Mouse (Mus musculus): ENCODE results near the gene Cdc42bpg. TPM values are rescaled to one million over a fixed set of nuclear protein-coding genes. Genes with fewer than 3 reads are reported as not detected.
A peak's percentile ranks its signal among the peaks of the same experiment; 100 is the strongest.

The Cdc42bpg gene
- polyA plus RNA-seq, 1 experiment, result 2.4 TPM

DNA sequence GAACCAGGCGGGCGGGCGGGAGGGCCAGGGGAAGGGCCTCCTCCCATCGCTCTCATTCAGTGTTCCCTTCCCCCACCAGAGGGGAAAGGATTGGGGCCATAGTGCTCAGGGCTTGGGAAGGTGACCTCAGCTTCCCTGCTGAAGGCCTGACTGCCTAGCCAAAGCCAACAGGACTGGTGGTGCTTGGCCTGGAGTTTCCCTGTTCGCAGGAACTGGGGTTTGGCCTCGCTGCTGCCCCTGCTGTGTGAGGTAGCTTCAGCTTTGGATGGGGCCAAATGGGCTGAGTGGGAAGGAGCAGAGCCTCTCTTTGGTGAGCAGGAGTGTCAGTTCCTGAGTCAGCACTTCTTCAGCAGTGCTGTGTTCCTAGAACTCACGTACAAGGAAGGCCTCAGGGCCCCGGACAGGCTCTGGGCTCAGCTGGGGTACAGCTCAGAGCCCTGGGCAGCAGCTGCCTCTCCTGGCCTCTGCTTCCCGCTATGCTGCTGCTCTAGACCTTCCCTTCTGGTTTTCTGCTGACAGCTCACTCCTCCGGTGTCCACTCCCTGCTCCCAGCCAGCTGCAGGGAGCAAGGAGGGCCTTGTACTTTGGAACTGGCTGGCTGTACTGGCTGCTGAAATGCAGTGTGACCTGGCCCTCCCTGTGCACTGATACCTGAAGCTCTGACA is 15.0 kb upstream of the Cdc42bpg start:
- Histone ChIP-seq H3K27ac (ENCODE audit: insufficient read depth, low read length) (no peak overlapping the region), H3K4me1 (ENCODE audit: control insufficient read depth, insufficient read depth, low read length) (no peaks in the 10 kb centered on the region), H3K4me3 (ENCODE audit: insufficient read depth, low read length) (no peak overlapping the region)
- TF ChIP-seq CTCF (IDR thresholded peaks at IDR 0.05; ENCODE audit: extremely low read depth, insufficient read depth, low read length), result no peak
- TF ChIP-seq POLR2A (IDR thresholded peaks at IDR 0.05; ENCODE audit: extremely low read depth, insufficient read depth, low read length), result no peak

DNA sequence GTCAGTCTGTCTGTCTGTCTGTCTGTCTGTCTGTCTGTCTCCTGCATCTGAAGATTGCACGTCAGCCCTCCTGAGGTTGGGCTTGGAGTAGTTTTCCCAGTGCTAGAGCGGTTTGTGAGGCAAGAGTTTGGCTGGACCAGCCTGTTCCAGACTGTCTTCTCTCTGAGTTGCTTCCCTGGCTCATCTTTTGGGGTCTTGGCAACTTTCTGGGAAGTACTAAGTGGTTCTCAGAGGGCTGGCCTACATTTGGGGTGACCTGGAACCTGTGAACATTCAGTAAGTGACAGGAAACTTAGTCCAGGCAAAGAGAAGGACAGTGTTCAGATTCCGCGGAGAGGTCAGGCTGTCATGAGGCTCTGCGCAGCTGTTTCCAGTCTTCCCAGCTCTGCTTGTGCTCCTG is 14.0 kb upstream of the Cdc42bpg start:
- no peak for TF ChIP-seq CTCF (IDR thresholded peaks at IDR 0.05; ENCODE audit: extremely low read depth, insufficient read depth, low read length)
- TF ChIP-seq POLR2A (IDR thresholded peaks at IDR 0.05; ENCODE audit: extremely low read depth, insufficient read depth, low read length), result no peak
- H3K4me3 ChIP-seq (ENCODE audit: insufficient read depth, low read length), result no peak overlapping the region
- H3K4me1 ChIP-seq (ENCODE audit: control insufficient read depth, insufficient read depth, low read length), result no peaks in the 10 kb centered on the region
- H3K27ac ChIP-seq (ENCODE audit: insufficient read depth, low read length), result no peak overlapping the region

DNA sequence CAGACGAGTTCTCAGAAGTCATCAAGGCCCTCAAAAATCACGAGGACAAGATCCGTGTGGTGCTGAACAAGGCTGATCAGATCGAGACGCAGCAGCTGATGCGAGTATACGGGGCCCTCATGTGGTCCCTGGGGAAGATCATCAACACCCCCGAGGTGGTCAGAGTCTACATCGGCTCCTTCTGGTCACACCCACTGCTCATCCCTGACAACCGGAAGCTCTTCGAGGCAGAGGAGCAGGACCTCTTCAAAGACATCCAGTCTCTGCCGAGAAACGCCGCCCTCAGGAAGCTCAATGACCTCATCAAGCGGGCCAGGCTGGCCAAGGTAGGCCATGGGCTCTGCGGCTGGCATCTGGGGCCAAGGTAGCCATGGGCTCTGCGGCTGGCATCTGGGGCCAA is 12.0 kb upstream of the Cdc42bpg start:
- TF ChIP-seq POLR2A (IDR thresholded peaks at IDR 0.05; ENCODE audit: extremely low read depth, insufficient read depth, low read length) (no peak), CTCF (IDR thresholded peaks at IDR 0.05; ENCODE audit: extremely low read depth, insufficient read depth, low read length) (no peak)
- Histone ChIP-seq H3K27ac (ENCODE audit: insufficient read depth, low read length) (no peak overlapping the region), H3K4me1 (ENCODE audit: control insufficient read depth, insufficient read depth, low read length) (no peaks in the 10 kb centered on the region), H3K4me3 (ENCODE audit: insufficient read depth, low read length) (no peak overlapping the region)

DNA sequence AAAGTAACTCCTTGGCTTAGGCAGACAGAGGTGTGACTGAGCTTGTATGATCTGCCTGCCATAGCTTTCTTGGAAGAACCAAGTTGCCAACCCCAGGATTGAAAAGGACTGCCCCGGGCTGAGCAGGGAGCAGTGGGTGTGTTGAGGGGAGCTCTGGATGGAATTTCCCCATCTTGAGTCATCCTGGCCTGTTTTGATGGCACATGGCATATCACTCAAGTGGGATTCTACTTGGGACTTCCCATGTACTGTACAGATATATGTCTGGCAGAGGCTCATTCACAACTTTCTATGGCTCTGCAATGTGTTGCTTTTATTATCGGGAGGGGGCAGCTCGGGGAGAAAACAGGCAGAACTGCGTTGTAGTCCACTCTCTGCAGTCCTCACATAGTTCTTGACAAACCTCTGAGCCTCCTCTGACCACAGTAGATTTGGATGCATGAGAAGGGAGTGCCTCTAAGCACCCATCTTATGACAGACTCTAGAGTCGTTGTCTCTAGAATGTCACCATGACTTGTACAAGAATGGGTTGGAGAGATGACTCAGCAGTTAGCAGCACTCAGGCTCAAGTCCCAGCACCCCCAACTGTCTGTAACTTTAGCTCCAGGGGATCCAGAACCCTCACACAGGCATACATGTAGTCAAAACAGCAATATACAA is 9.6 kb upstream of the Cdc42bpg start:
- no peak overlapping the region for H3K27ac ChIP-seq (ENCODE audit: insufficient read depth, low read length)
- no peak overlapping the region for H3K4me3 ChIP-seq (ENCODE audit: insufficient read depth, low read length)
- TF ChIP-seq POLR2A (IDR thresholded peaks at IDR 0.05; ENCODE audit: extremely low read depth, insufficient read depth, low read length) (no peak), CTCF (IDR thresholded peaks at IDR 0.05; ENCODE audit: extremely low read depth, insufficient read depth, low read length) (no peak)
- no peaks in the 10 kb centered on the region for H3K4me1 ChIP-seq (ENCODE audit: control insufficient read depth, insufficient read depth, low read length)

DNA sequence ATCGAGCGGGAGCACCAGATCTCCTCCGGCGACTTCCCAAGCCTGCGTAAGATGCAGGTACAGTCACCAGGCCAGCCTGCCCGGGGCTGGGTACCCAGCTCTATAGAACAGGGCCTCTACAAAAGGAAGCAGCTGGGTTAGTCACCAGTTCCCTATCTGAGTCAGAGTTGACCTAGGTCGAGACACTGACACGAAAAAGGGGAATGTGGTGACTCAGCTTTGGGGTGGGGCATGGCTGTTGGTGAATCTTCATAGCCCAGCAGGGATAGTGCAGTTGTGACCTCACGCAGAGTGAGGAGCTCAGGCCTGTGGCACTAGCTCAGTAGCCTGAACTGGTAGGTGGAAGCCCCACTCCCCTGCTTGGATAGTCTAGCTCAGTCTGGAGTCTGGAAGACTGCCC is 8.6 kb upstream of the Cdc42bpg start:
- no peak for TF ChIP-seq CTCF (IDR thresholded peaks at IDR 0.05; ENCODE audit: extremely low read depth, insufficient read depth, low read length)
- TF ChIP-seq POLR2A (IDR thresholded peaks at IDR 0.05; ENCODE audit: extremely low read depth, insufficient read depth, low read length), result no peak
- H3K4me3 ChIP-seq (ENCODE audit: insufficient read depth, low read length), result no peak overlapping the region
- no peak overlapping the region for H3K27ac ChIP-seq (ENCODE audit: insufficient read depth, low read length)
- H3K4me1 ChIP-seq (ENCODE audit: control insufficient read depth, insufficient read depth, low read length), result no peaks in the 10 kb centered on the region

DNA sequence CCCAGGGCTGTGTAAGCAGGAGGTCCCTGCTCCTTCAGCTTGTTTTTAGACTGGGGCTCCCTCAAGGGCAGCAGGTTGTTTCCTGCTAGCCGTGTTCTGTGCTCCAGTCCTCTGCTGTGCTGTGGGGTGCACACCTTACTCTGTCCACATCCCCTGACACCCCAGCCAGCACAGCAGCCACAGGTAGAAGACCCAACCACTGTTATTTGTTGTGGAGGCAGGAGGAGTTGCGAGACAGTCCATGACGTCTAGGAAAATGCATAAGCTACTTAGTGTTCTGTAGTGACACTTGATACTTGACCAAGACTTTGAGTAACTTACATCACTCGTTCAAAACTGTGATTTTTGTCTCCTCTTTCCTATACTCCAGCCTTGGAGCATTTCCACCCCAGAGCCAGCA is 7.3 kb upstream of the Cdc42bpg start:
- H3K27ac ChIP-seq (ENCODE audit: insufficient read depth, low read length), result no peak overlapping the region
- H3K4me3 ChIP-seq (ENCODE audit: insufficient read depth, low read length), result no peak overlapping the region
- TF ChIP-seq POLR2A (IDR thresholded peaks at IDR 0.05; ENCODE audit: extremely low read depth, insufficient read depth, low read length), result no peak
- TF ChIP-seq CTCF (IDR thresholded peaks at IDR 0.05; ENCODE audit: extremely low read depth, insufficient read depth, low read length), result no peak
- no peaks in the 10 kb centered on the region for H3K4me1 ChIP-seq (ENCODE audit: control insufficient read depth, insufficient read depth, low read length)

DNA sequence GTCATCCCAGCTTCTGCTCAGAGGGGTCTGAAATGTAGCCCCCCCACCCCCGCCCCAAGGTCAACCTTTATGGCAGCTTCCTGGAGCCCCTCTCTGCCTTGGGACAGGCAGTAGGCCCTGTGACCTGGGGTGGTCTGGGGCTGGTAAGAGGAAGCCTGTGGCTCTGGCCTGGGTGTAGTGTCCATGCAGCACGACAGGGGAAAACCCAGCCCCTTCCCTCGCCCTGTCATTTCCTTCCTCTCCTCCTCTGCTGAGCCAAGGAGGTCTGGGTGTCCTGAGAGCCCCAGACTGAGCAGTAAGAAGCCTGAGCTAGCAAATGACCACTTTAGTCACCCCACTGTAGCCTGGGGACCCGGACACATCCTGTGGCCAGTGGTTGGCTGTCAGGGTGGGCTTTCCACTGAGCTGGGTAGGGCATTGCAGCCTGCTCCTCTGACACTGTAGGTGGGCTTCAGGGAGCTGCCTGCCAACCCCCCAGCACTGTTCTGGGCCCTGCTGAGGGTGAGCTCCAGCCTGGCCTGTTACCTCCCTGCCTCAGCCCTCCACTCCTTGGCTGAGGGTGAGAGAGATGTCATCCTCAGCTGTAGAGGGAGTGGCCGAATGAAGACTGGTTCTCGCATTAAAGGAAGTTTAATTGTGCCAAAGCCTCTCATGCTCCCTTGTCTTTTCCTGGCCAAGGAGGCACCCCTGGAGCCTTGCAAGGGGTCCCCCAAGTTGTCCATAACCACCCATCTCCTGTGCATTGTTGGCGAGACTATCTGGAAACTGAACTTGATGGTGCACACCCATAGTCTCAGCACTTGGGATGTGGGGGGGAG is 6.6 kb upstream of the Cdc42bpg start:
- peak overlapping the region; percentile 42; the same call in 1 of the 2 replicates for H3K27ac ChIP-seq (ENCODE audit: insufficient read depth, low read length)

DNA sequence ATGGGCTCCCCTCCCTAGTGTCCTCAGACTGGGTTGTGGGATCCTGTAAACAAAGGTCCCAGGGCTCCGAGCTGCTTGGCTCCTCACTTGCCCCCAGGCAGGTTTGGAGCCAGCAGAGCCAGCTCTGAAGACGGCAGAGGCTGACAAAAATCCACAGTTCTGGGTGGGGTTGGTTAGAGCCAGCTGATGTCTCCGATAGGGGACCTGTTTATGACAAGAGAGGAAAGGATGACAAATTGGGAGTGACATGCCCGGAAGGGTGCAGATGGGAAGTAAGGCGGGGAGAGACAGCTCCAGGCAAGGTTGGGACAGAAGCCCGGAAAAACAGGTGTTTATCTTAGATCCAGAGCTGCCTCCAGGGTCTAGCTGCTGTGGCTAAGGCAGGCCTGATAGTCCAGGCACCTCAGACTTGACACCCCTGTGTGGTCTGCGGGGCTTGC is 5.8 kb upstream of the Cdc42bpg start:
- Histone ChIP-seq H3K27ac (ENCODE audit: insufficient read depth, low read length) (no peak overlapping the region), H3K4me3 (ENCODE audit: insufficient read depth, low read length) (no peak overlapping the region), H3K4me1 (ENCODE audit: control insufficient read depth, insufficient read depth, low read length) (no peaks in the 10 kb centered on the region)
- TF ChIP-seq CTCF (IDR thresholded peaks at IDR 0.05; ENCODE audit: extremely low read depth, insufficient read depth, low read length) (no peak), POLR2A (IDR thresholded peaks at IDR 0.05; ENCODE audit: extremely low read depth, insufficient read depth, low read length) (no peak)

More for the DNA sequence above, 6.6 kb upstream of the Cdc42bpg start:
- H3K4me1 ChIP-seq (ENCODE audit: control insufficient read depth, insufficient read depth, low read length), result no peaks in the 10 kb centered on the region
- no peak for TF ChIP-seq POLR2A (IDR thresholded peaks at IDR 0.05; ENCODE audit: extremely low read depth, insufficient read depth, low read length)
- no peak for TF ChIP-seq CTCF (IDR thresholded peaks at IDR 0.05; ENCODE audit: extremely low read depth, insufficient read depth, low read length)
- no peak overlapping the region for H3K4me3 ChIP-seq (ENCODE audit: insufficient read depth, low read length)

DNA sequence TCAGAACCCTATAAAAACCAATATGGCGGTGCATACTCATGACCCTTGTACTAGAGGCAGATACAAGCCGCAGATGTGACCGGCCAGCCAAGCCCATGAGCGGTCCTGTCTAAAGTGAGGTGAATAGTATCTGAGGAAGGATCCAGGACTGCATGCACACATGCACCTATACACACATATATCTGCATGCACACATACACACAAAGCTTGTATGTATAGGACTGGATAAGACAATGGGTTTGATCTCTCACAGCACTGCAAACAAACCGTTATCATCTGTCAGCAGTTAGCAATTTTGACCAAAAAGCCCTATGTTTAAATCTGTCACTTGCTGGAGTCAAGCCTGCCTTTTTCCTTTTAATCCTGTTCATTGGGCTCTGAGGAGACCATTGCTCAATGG is 4.1 kb upstream of the Cdc42bpg start:
- TF ChIP-seq POLR2A (IDR thresholded peaks at IDR 0.05; ENCODE audit: extremely low read depth, insufficient read depth, low read length) (no peak), CTCF (IDR thresholded peaks at IDR 0.05; ENCODE audit: extremely low read depth, insufficient read depth, low read length) (no peak)
- H3K4me1 ChIP-seq (ENCODE audit: control insufficient read depth, insufficient read depth, low read length), result no peaks in the 10 kb centered on the region
- no peak overlapping the region for H3K27ac ChIP-seq (ENCODE audit: insufficient read depth, low read length)
- no peak overlapping the region for H3K4me3 ChIP-seq (ENCODE audit: insufficient read depth, low read length)
